Mouse (Mus musculus): ENCODE data around the gene Fhl1.

The Fhl1 gene

DNA sequence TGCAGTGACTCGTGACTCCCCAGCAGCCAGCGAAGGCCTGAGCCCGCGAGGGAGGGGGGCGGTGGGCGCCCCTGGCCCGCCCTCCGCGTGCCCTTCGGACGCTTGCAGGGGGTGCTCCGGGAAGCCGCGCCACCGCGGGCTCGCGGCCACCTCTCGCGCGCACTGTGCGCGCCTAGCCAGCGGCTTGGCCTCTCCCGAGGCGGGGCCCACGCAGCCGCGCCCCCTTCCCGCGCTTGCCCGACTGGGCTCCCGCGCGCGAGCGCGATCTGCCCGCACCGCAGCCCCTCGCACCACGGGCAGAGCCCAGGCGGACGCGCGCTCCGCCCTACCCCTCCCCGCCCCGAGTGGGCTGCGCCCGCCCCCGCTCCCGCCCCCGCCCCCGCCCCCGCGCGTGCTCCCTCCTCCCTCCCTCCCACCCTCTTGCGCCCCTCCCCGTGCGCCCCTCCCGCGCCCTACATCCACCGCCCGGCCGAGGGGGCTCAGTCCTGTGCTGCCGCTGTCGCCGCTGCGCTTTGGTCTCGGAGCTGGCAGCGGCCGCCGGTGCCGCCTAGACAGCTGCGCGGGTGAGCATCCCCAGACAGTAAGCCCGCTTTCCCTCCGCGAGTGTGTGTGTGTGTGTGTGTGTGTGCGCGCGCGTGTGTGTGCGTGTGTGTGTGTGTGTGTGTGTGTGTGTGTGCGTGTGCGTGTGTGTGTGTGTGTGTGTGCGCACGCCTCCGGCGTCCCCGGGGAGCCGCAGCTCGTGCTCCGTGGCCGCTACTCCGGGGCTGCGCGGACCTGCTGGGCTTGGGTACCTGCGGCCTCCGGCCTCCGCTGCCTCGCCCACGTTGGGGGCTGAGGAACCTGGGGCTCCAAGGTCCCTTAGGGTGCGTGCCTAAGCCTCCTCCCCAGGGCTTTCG is at the start of gene Fhl1:
Gene Fhl1, plus strand, starts transcription at position 482 of the 896 bp plus-strand sequence.
- in situ Hi-C loops (cut with MboI, MseI): no loop called here

GRCm38 (mm10) chrX:56682156-56682720 is 49.3 kb upstream of the Fhl1 start:
- in situ Hi-C loops (cut with MboI, MseI): no loop called here

DNA sequence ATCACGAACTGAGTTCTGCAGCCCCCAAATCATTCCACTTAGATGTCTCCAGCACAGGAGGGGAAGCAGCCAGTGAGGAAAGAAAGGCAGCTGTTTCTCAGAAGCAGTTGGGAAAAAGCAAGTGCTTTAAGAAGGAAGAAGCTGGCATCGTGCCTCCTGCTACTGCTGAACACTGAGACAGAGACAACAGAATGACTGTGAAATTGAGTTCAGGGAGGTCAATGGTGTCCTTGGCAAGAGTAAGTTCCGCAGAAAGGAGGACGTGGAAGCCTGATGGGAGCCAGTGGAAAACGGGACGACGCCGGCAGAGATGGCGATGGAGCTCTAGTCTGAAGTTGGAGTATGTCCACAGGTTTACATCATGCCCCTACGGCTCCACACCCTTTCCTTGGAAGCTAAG is 48.1 kb upstream of the Fhl1 start:
- in situ Hi-C loops (cut with MboI, MseI): no loop called here

- in situ Hi-C loops (cut with MboI, MseI): no loop called here
Measured at GRCm38 (mm10) chrX:56692554-56692953, 39.0 kb upstream of the Fhl1 start.

DNA sequence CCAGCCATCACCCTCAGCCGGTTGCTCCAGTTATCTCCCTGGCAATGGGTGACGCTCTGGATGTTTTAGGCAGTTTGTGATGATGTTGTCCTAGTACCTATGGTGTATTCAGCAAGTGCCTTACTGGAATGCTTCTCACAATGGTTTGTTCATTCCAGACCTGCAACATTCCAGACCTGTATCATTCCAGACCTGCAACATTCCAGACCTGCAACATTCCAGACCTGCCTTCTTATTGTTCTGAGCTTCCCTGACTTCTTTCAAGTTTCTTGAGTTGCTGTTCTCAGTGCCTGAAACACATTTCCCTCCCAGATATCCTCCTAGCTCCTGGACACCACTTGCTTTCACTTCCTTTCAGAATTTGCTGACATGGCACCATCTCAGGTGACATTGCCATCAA is 37.0 kb upstream of the Fhl1 start:
- in situ Hi-C loops (cut with MboI, MseI): no loop called here

GRCm38 (mm10) chrX:56697199-56697780 is 34.3 kb upstream of the Fhl1 start:
- in situ Hi-C loops (cut with MboI, MseI): no loop called here

DNA sequence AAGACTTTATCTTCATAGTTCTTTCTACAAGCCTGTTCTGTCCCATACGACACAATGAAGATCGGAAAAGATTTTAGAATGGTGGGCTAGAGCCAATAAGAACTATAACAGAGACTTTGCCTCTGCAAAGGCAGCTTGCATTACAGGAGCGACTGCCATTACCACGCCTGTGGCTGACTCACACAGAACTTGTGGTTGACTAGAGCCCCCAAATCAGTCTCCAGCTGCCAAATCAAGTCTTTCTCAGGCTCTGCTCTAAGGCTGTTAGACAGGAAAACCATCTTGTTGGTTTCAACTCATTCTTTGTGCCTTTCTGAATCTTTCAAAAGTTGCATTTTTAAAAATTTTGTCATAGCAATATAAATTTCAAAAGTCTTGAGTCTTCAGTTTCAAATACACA is 33.7 kb upstream of the Fhl1 start:
- in situ Hi-C loops (cut with MboI, MseI): no loop called here

- in situ Hi-C loops (cut with MboI, MseI): no loop called here
Measured at GRCm38 (mm10) chrX:56701261-56701660, 30.3 kb upstream of the Fhl1 start.

DNA sequence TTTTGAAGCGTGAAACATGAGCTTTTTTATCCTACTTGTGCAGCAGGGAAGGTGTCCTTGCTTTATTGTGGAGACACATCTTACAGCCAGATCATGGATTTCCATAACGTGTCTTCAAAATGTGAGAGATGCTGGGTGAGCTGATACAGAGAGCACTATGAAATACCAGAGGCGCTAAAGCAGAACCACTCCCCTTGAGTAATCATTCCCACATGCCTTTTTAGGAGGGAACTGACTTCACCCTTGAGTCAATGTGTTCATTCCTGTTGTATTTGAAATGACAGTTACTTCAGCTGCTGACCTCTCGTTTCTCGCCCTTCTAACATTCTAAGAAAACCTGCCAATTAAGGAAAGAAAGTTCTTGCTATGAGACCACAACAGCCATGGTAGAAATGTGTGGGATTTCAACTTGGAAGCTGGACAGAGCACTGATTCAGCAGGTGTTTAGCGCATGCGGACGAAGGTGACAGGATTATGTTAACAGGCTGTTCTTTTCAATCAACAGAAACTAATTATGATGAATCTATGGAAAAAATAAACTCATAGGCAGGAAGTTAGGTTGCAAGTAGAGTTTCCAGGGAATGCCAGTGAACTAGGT is 27.5 kb upstream of the Fhl1 start:
- in situ Hi-C loops (cut with MboI, MseI): no loop called here

DNA sequence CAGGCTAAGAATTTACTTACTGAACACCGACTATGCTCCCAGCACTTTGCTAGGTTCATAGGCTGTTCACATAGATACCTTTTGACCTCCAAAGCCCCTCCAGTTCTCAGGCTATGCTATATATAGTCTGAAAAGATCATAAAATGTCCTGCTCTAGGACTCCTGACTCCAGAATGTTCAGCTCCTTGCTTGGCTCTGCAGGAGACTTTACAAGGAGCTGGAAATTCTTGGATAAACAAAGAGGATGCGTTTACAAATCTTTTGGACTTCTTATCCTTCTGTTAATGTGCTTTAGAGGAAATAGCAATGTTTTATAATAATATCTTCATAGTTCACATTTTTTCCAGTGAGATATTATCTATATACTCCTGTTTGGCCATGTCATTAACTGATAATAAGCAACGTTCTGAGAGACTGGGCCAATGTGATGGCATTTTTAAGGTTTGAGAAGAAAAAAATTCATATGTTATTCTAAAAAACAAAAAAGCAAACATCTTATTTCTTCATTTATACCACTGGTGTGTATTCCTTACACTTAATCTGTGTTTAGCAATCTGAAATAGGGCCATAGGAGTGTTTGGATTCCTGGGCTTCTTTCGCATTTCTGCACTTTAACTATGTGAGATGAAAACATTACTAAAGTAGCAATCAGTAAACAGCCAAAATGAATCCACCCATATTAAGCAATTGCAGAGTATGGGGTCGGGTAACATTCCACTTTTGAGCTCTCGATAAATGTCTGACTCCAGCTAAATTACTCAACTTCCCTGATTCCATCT is 22.8 kb upstream of the Fhl1 start:
- in situ Hi-C loops (cut with MboI, MseI): no loop called here

- in situ Hi-C loops (cut with MboI, MseI): no loop called here
Measured at GRCm38 (mm10) chrX:56710522-56710921, 21.1 kb upstream of the Fhl1 start.

DNA sequence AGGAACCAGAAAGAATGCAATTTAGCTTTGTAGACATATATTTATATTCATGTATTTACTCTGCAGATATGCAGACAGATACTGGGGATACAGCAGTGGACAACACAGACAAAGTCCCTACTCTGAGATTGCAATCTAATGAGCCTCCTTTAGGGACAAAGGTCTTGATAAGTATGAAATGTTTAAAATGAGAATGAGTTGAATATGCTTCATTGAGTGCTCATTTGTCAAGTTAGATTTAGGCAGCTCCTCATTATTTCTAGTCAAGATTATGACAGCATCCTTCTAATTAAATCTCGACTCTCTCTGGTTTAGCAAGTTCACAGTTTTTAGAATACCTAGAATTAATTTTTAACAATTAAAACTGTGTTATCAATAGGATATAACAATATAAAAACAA is 18.9 kb upstream of the Fhl1 start:
- in situ Hi-C loops (cut with MboI, MseI): no loop called here

DNA sequence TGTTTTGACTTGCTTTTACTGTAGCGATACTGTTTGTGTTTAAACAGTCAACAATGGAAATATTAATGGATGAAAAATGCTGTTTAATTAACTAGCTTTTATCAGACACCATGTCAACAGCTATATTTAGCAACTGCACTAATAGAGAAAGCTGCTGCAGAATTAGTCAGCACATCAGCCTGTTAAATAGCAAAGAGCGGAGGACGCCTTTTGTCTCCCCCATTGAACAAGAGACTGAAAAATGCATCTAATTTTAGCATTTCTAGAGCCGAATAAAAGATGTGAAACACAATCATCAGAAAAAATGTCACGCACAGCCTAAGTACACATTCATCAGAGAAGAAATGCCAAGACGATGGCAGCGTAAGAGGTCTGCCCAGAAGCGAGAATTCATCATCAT is 9.0 kb upstream of the Fhl1 start:
- in situ Hi-C loops (cut with MboI, MseI): no loop called here

DNA sequence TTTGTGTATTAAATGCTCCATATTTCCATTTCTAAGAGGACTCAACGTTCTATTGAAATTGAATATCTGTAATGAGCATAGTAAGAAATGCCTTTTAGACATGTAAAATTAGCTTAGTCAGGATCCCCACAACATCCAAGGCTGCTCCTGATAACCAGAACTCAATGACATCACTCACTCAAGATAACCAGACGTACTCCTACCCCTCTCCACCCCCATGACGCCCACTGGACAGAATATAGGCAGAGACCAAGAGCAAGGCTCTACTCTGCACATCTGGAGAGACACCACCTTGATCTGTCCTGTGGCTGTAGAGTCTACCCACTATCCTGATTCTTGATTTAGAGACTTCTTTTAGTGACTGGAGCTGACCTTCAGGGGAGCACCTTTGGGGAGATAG is 3.1 kb upstream of the Fhl1 start:
- in situ Hi-C loops (cut with MboI, MseI): no loop called here

DNA sequence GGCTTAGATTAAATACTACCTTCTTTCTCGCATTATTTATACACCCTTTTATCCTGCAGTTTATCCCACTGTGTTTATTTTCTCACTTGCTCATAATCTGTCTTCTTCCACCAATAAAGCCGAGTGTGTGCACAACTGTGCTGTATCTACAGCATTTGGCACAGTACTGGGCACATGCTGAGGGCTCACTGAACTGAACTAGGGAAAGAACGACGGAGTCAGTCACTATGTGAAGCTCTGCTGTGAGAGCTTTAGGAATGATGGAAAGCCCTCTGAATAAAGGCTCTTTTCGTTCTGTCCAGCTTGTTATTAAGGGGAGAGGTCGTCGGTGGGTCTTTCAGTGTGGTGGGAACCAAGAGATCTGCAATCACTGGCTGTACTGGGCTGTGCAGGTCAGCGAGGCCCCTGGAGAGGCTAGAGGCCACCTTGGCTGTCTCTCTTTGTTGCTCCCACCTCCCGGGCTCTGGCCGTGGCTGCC is 720 bp upstream of the Fhl1 start:
- in situ Hi-C loops (cut with MboI, MseI): no loop called here

DNA sequence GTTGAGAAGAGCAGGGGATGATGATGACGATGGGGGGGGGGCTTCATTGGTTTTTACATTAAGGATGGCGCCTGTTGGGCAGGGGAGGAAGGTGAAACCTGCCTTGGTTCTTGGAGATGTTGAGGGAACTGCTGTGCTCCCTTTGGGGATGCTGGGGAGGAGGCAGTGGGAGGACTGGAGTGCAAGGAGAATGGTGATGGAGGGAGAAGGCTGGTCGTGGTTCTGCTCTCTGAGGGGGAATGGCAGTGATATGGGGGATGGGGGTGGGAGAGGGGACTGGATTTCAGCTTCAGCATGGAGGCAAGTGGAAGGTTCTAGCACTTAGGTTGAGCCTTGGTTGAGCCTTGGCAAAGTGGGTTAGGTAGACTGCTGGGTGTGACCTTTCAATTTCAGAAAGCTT is 814 bp downstream of the Fhl1 start:
- in situ Hi-C loops (cut with MboI, MseI): no loop called here

DNA sequence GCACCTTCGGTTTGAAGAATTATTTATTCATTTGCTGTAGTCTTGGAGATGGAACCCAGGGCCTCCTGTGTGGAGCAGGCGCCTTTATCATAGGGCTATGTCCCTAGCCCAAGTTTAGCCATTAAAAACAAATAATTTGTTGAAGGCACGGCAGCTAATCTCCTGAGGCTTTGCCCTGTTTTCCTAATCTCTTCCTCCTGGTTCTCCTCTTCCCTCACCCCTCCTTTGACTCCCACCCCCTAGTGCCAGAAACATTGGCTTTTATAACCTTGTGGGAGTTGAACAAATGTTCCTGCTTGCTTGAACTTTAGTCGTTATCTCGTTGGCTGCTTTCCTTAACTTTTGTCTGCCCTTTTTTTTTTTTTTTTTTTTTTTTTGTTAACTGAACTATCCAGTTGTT is 2.8 kb downstream of the Fhl1 start:
- in situ Hi-C loops (cut with MboI, MseI): no loop called here

DNA sequence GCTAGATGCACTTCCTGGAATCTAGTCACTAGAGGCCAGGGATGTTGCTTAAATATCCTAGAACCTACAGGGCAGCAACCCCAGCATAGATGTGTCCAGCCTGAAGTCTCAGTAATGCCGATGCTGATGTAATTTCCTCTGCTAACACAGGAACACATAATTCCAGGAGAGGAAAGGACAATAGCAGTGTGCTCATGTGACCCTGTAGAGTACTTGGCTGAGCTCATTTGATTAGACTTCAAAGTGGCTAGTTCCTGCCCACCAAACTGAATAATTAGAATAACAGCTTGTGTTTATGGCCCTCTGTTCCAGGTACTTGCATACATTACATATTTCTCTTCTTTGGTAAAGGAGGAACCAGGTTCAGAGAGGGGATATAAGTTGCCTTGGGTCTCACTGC is 4.6 kb downstream of the Fhl1 start:
- in situ Hi-C loops (cut with MboI, MseI): no loop called here

GRCm38 (mm10) chrX:56737848-56738554 is 6.4 kb downstream of the Fhl1 start:
- in situ Hi-C loops (cut with MboI, MseI): no loop called here

DNA sequence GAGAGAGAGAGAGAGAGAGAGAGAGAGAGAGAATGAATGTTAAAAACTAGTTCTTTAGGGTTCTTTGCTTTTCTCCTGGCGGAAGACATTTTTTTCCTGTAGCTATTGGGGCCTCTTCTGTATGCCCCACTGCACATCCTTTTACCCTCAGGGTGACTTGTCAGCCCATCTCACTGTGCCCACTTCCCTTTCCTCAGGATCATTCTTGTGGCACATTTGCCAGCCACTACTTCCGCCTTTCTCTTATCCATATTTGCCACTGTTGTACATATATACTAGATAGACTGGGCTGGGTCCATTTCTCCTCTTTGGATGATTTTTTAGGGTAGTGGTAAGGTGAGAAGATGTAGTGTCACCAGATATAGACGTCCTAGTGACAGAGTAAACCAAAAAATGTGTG is 9.8 kb downstream of the Fhl1 start:
- in situ Hi-C loops (cut with MboI, MseI): no loop called here

GRCm38 (mm10) chrX:56751536-56751935 is 19.9 kb downstream of the Fhl1 start:
- in situ Hi-C loops (cut with MboI, MseI): no loop called here

Data from T-helper 2 cell (primary cell).